18 mouse cellular contexts compared by ENCODE assay signal in genomic region chr6:122400263-122400662, GRCm38 (mm10). TPM values are rescaled to one million over a fixed set of nuclear protein-coding genes. Genes with fewer than 3 reads are reported as not detected.
A peak's percentile ranks its signal among the peaks of the same experiment; 100 is the strongest.
DNase-seq lines count a peak whose midpoint lies in the region; ATAC-seq lines count a peak whose summit lies in the region.
"Had no signal": no experiment of that assay in that cellular context is flagged by ENCODE, and none has a peak within 500 bp of the region (broad histone marks: within the 10 kb centered on the region; RNA-seq: fewer than 3 reads in every experiment).

No protein-coding gene starts in this region.

- H3K27me3 ChIP-seq in heart, embryonic 11.5 days (ENCODE audit: control insufficient read depth, insufficient read depth, low read length) = no peaks in the 10 kb centered on the region
- no peaks in the 10 kb centered on the region for H3K27me3 ChIP-seq in midbrain, embryonic 16.5 days (ENCODE audit: control insufficient read depth, insufficient read depth, low read depth, low read length)
- H3K27me3 ChIP-seq in midbrain, embryonic 14.5 days (ENCODE audit: control insufficient read depth, insufficient read depth, low read length) = no peaks in the 10 kb centered on the region
- H3K27me3 ChIP-seq: embryonic facial prominence, embryonic 12.5 days; forebrain, embryonic 13.5 days had no signal

- no peak overlapping the region for H3K4me3 ChIP-seq in heart, embryonic 11.5 days (ENCODE audit: low read depth, low read length)
- H3K4me3 ChIP-seq in midbrain, embryonic 16.5 days (ENCODE audit: low read depth, low read length) = no peak overlapping the region
- H3K4me3 ChIP-seq in midbrain, embryonic 14.5 days (replicated peaks; ENCODE audit: low read depth, low read length) = no peak overlapping the region
- H3K4me3 ChIP-seq: embryonic facial prominence, embryonic 10.5 days; embryonic facial prominence, embryonic 12.5 days; forebrain, embryonic 13.5 days had no signal

- no peaks in the 10 kb centered on the region for H3K4me1 ChIP-seq in heart, embryonic 11.5 days (ENCODE audit: control insufficient read depth, insufficient read depth, low read length)
- H3K4me1 ChIP-seq in midbrain, embryonic 16.5 days (ENCODE audit: control insufficient read depth, insufficient read depth, low read length) = no peaks in the 10 kb centered on the region
- no peaks in the 10 kb centered on the region for H3K4me1 ChIP-seq in midbrain, embryonic 14.5 days (ENCODE audit: control insufficient read depth, insufficient read depth, low read length)
- H3K4me1 ChIP-seq: embryonic facial prominence, embryonic 12.5 days; forebrain, embryonic 13.5 days had no signal

- H3K9ac ChIP-seq in heart, embryonic 11.5 days (ENCODE audit: low read depth, low read length) = no peak overlapping the region
- H3K9ac ChIP-seq in midbrain, embryonic 16.5 days (ENCODE audit: low read depth, low read length) = no peak overlapping the region
- no peak overlapping the region for H3K9ac ChIP-seq in midbrain, embryonic 14.5 days (replicated peaks; ENCODE audit: low read length)
- H3K9ac ChIP-seq: embryonic facial prominence, embryonic 12.5 days; forebrain, embryonic 13.5 days had no signal

- WGBS in heart, embryonic 11.5 days (ENCODE audit: insufficient replicate concordance) = 78% methylated on average over 9 of the region's 9 CpGs
- 77% methylated on average over 9 of the region's 9 CpGs for WGBS in midbrain, embryonic 16.5 days
- WGBS in midbrain, embryonic 14.5 days = 77% methylated on average over 9 of the region's 9 CpGs

- no peak for ATAC-seq in heart, embryonic 11.5 days (replicated peaks; ENCODE audit: insufficient number of reproducible peaks, low FRiP score, low TSS enrichment)
- ATAC-seq in midbrain, embryonic 16.5 days = peak; percentile 21; the same call in 1 of the 2 replicates
- ATAC-seq in midbrain, embryonic 14.5 days (ENCODE audit: low FRiP score, low TSS enrichment) = no peak
- ATAC-seq: forebrain, embryonic 13.5 days; forebrain, embryonic 16.5 days had no signal

- no peaks in the 10 kb centered on the region for H3K36me3 ChIP-seq in heart, embryonic 11.5 days (ENCODE audit: control insufficient read depth, insufficient read depth, low read length)
- no peaks in the 10 kb centered on the region for H3K36me3 ChIP-seq in midbrain, embryonic 16.5 days (ENCODE audit: control insufficient read depth, insufficient read depth, low read length)
- no peaks in the 10 kb centered on the region for H3K36me3 ChIP-seq in midbrain, embryonic 14.5 days (ENCODE audit: control insufficient read depth, insufficient read depth, low read length)
- H3K36me3 ChIP-seq: embryonic facial prominence, embryonic 10.5 days; embryonic facial prominence, embryonic 12.5 days had no signal

- H3K9me3 ChIP-seq in heart, embryonic 11.5 days (replicated peaks; ENCODE audit: control insufficient read depth, low read length) = peaks cover 5% of the 10 kb centered on the region
- no peaks in the 10 kb centered on the region for H3K9me3 ChIP-seq in midbrain, embryonic 16.5 days (replicated peaks; ENCODE audit: control insufficient read depth, low read length, poor library complexity, severe bottlenecking)
- H3K9me3 ChIP-seq in midbrain, embryonic 14.5 days (ENCODE audit: control insufficient read depth, low read length) = no peaks in the 10 kb centered on the region
- H3K9me3 ChIP-seq: embryonic facial prominence, embryonic 10.5 days; forebrain, embryonic 13.5 days had no signal

- H3K27ac ChIP-seq in heart, embryonic 11.5 days (ENCODE audit: low read depth, low read length) = no peak overlapping the region
- H3K27ac ChIP-seq in midbrain, embryonic 16.5 days (ENCODE audit: low read length) = no peak overlapping the region
- no peak overlapping the region for H3K27ac ChIP-seq in midbrain, embryonic 14.5 days (replicated peaks; ENCODE audit: low read depth, low read length)
- H3K27ac ChIP-seq: embryonic facial prominence, embryonic 10.5 days; embryonic facial prominence, embryonic 12.5 days; forebrain, embryonic 13.5 days had no signal

- DNase-seq in heart, adult 11 months = peak; percentile 55
- no peak for DNase-seq in midbrain, embryonic 14.5 days
- DNase-seq in urinary bladder, postnatal 10 days (ENCODE audit: low spot score) = no peak
- DNase-seq: adrenal gland, adult 2 months; adrenal gland, postnatal 10 days; adrenal gland, postnatal 25 days; cerebellum, adult 11 months; cerebellum, adult 18-20 months; cerebellum, adult 8-10 months; cerebellum, adult 9-11 months; cerebellum, postnatal 14 days; cerebellum, postnatal 36 days had no signal

- no peak overlapping the region for H3K4me2 ChIP-seq in heart, embryonic 11.5 days
- no peak overlapping the region for H3K4me2 ChIP-seq in midbrain, embryonic 16.5 days (ENCODE audit: low read length)
- no peak overlapping the region for H3K4me2 ChIP-seq in midbrain, embryonic 14.5 days (ENCODE audit: low read length)
- H3K4me2 ChIP-seq: embryonic facial prominence, embryonic 12.5 days; forebrain, embryonic 13.5 days had no signal

RNA-seq across cellular contexts. Expression of gene Phc1, which starts 59.9 kb away (rescaled TPM):
- 15.7 and 17.1 TPM in 2 replicates for polyA plus RNA-seq in heart, embryonic 11.5 days (2014; fragmentation: Nextera tagmentation; extraction: Ambion mirVana)
- 32.2 and 34.2 TPM in 2 replicates for polyA plus RNA-seq in midbrain, embryonic 16.5 days (2015; fragmentation: Nextera tagmentation; extraction: Ambion mirVana)
- polyA plus RNA-seq in midbrain, embryonic 14.5 days (2014; fragmentation: Nextera tagmentation; extraction: Ambion mirVana) = 43.3 and 46.7 TPM in 2 replicates
